Mouse (Mus musculus): Measurements from ENCODE around the gene Mertk. TPM values are rescaled to one million over a fixed set of nuclear protein-coding genes. Genes with fewer than 3 reads are reported as not detected.

Gene Mertk
- polyA plus RNA-seq, 1 experiment from 2014 or later = 5.4 TPM

- Histone ChIP-seq H3K36me3 (ENCODE audit: control insufficient read depth, insufficient read depth, low read length) (no peaks in the 10 kb centered on the region), H3K4me2 (replicated peaks; ENCODE audit: low read depth, low read length) (no peak overlapping the region), H3K4me3 (ENCODE audit: low read depth, low read length) (no peak overlapping the region), H3K9ac (replicated peaks; ENCODE audit: low read depth, low read length) (no peak overlapping the region), H3K4me1 (ENCODE audit: control insufficient read depth, insufficient read depth, low read length) (peaks cover 13% of the 10 kb centered on the region), H3K9me3 (ENCODE audit: control insufficient read depth, low read depth, low read length) (no peaks in the 10 kb centered on the region), H3K27me3 (ENCODE audit: control insufficient read depth, insufficient read depth, low read length) (no peaks in the 10 kb centered on the region), H3K27ac (ENCODE audit: low read length) (no peak overlapping the region; the same call in 1 of the 2 replicates)
- WGBS = 57% methylated on average over 12 of the region's 12 CpGs
- ATAC-seq (ENCODE audit: insufficient number of reproducible peaks, insufficient read depth, low FRiP score, low read depth) = no peak
Observed at GRCm38 (mm10) chr2:128745879-128746620, 47.3 kb downstream of the Mertk start.

GRCm38 (mm10) chr2:128746621-128747151 lies 47.9 kb downstream of the Mertk start:
- WGBS = 42% methylated on average over 5 of the region's 5 CpGs
- H3K4me1 ChIP-seq (ENCODE audit: control insufficient read depth, insufficient read depth, low read length) = peaks cover 13% of the 10 kb centered on the region
- H3K4me2 ChIP-seq (replicated peaks; ENCODE audit: low read depth, low read length) = no peak overlapping the region
- H3K9ac ChIP-seq (replicated peaks; ENCODE audit: low read depth, low read length) = no peak overlapping the region
- no peak overlapping the region for H3K4me3 ChIP-seq (ENCODE audit: low read depth, low read length)
- H3K27me3 ChIP-seq (ENCODE audit: control insufficient read depth, insufficient read depth, low read length) = no peaks in the 10 kb centered on the region
- H3K36me3 ChIP-seq (ENCODE audit: control insufficient read depth, insufficient read depth, low read length) = 0 out of 2 replicates have a peak, but pooled peaks cover under 1% of the 10 kb centered on the region
- no peak for ATAC-seq (ENCODE audit: insufficient number of reproducible peaks, insufficient read depth, low FRiP score, low read depth)
- no peaks in the 10 kb centered on the region for H3K9me3 ChIP-seq (ENCODE audit: control insufficient read depth, low read depth, low read length)
- peak overlapping the region; percentile 44; the same call in 1 of the 2 replicates for H3K27ac ChIP-seq (ENCODE audit: low read length)

GRCm38 (mm10) chr2:128747433-128748028 lies 48.8 kb downstream of the Mertk start:
- Histone ChIP-seq H3K27me3 (ENCODE audit: control insufficient read depth, insufficient read depth, low read length) (no peaks in the 10 kb centered on the region), H3K4me3 (ENCODE audit: low read depth, low read length) (no peak overlapping the region), H3K27ac (ENCODE audit: low read length) (peak overlapping the region; percentile 44; the same call in 1 of the 2 replicates), H3K4me1 (ENCODE audit: control insufficient read depth, insufficient read depth, low read length) (peaks cover 13% of the 10 kb centered on the region), H3K36me3 (ENCODE audit: control insufficient read depth, insufficient read depth, low read length) (0 out of 2 replicates have a peak, but pooled peaks cover 2% of the 10 kb centered on the region), H3K9ac (replicated peaks; ENCODE audit: low read depth, low read length) (no peak overlapping the region), H3K4me2 (replicated peaks; ENCODE audit: low read depth, low read length) (no peak overlapping the region), H3K9me3 (ENCODE audit: control insufficient read depth, low read depth, low read length) (no peaks in the 10 kb centered on the region)
- 65% methylated on average over 8 of the region's 8 CpGs for WGBS
- no peak for ATAC-seq (ENCODE audit: insufficient number of reproducible peaks, insufficient read depth, low FRiP score, low read depth)

GRCm38 (mm10) chr2:128748171-128748570 lies 49.4 kb downstream of the Mertk start:
- 0 out of 2 replicates have a peak, but pooled peaks cover 2% of the 10 kb centered on the region for H3K36me3 ChIP-seq (ENCODE audit: control insufficient read depth, insufficient read depth, low read length)
- H3K4me3 ChIP-seq (ENCODE audit: low read depth, low read length) = no peak overlapping the region
- no peak overlapping the region for H3K9ac ChIP-seq (replicated peaks; ENCODE audit: low read depth, low read length)
- H3K27ac ChIP-seq (ENCODE audit: low read length) = no peak overlapping the region
- H3K4me1 ChIP-seq (ENCODE audit: control insufficient read depth, insufficient read depth, low read length) = peaks cover 13% of the 10 kb centered on the region
- H3K4me2 ChIP-seq (replicated peaks; ENCODE audit: low read depth, low read length) = no peak overlapping the region
- H3K9me3 ChIP-seq (ENCODE audit: control insufficient read depth, low read depth, low read length) = no peaks in the 10 kb centered on the region
- H3K27me3 ChIP-seq (ENCODE audit: control insufficient read depth, insufficient read depth, low read length) = no peaks in the 10 kb centered on the region
- no peak for ATAC-seq (ENCODE audit: insufficient number of reproducible peaks, insufficient read depth, low FRiP score, low read depth)
- 74% methylated on average over 6 of the region's 6 CpGs for WGBS

GRCm38 (mm10) chr2:128751030-128751429 lies 52.3 kb downstream of the Mertk start:
- 0 out of 2 replicates have a peak, but pooled peaks cover 2% of the 10 kb centered on the region for H3K36me3 ChIP-seq (ENCODE audit: control insufficient read depth, insufficient read depth, low read length)
- WGBS = 77% methylated on average over 6 of the region's 6 CpGs
- no peak overlapping the region for H3K4me3 ChIP-seq (ENCODE audit: low read depth, low read length)
- ATAC-seq (ENCODE audit: insufficient number of reproducible peaks, insufficient read depth, low FRiP score, low read depth) = no peak
- H3K4me1 ChIP-seq (ENCODE audit: control insufficient read depth, insufficient read depth, low read length) = peaks cover 11% of the 10 kb centered on the region
- H3K9me3 ChIP-seq (ENCODE audit: control insufficient read depth, low read depth, low read length) = no peaks in the 10 kb centered on the region
- no peak overlapping the region for H3K9ac ChIP-seq (replicated peaks; ENCODE audit: low read depth, low read length)
- no peak overlapping the region for H3K4me2 ChIP-seq (replicated peaks; ENCODE audit: low read depth, low read length)
- no peak overlapping the region for H3K27ac ChIP-seq (ENCODE audit: low read length)
- H3K27me3 ChIP-seq (ENCODE audit: control insufficient read depth, insufficient read depth, low read length) = no peaks in the 10 kb centered on the region

- Histone ChIP-seq H3K4me2 (replicated peaks; ENCODE audit: low read depth, low read length) (no peak overlapping the region), H3K4me3 (ENCODE audit: low read depth, low read length) (no peak overlapping the region), H3K36me3 (ENCODE audit: control insufficient read depth, insufficient read depth, low read length) (0 out of 2 replicates have a peak, but pooled peaks cover 2% of the 10 kb centered on the region), H3K9me3 (ENCODE audit: control insufficient read depth, low read depth, low read length) (no peaks in the 10 kb centered on the region), H3K4me1 (ENCODE audit: control insufficient read depth, insufficient read depth, low read length) (no peaks in the 10 kb centered on the region), H3K27ac (ENCODE audit: low read length) (peak overlapping the region; percentile 39; the same call in 1 of the 2 replicates), H3K27me3 (ENCODE audit: control insufficient read depth, insufficient read depth, low read length) (no peaks in the 10 kb centered on the region), H3K9ac (replicated peaks; ENCODE audit: low read depth, low read length) (no peak overlapping the region)
- ATAC-seq (ENCODE audit: insufficient number of reproducible peaks, insufficient read depth, low FRiP score, low read depth) = no peak
- 31% methylated on average over 6 of the region's 6 CpGs for WGBS
Observed at GRCm38 (mm10) chr2:128753295-128753873, 54.6 kb downstream of the Mertk start.

- no peak overlapping the region for H3K4me3 ChIP-seq (ENCODE audit: low read depth, low read length)
- no peak for ATAC-seq (ENCODE audit: insufficient number of reproducible peaks, insufficient read depth, low FRiP score, low read depth)
- H3K9ac ChIP-seq (replicated peaks; ENCODE audit: low read depth, low read length) = no peak overlapping the region
- no peaks in the 10 kb centered on the region for H3K27me3 ChIP-seq (ENCODE audit: control insufficient read depth, insufficient read depth, low read length)
- 0 out of 2 replicates have a peak, but pooled peaks cover 2% of the 10 kb centered on the region for H3K36me3 ChIP-seq (ENCODE audit: control insufficient read depth, insufficient read depth, low read length)
- no peak overlapping the region for H3K27ac ChIP-seq (ENCODE audit: low read length)
- WGBS = 86% methylated on average over 4 of the region's 4 CpGs
- no peak overlapping the region for H3K4me2 ChIP-seq (replicated peaks; ENCODE audit: low read depth, low read length)
- H3K4me1 ChIP-seq (ENCODE audit: control insufficient read depth, insufficient read depth, low read length) = 0 out of 2 replicates have a peak, but pooled peaks cover 2% of the 10 kb centered on the region
- no peaks in the 10 kb centered on the region for H3K9me3 ChIP-seq (ENCODE audit: control insufficient read depth, low read depth, low read length)
Observed at GRCm38 (mm10) chr2:128755149-128755691, 56.5 kb downstream of the Mertk start.
